Mouse (Mus musculus): ENCODE measurements around the gene Pex11b. TPM values are rescaled to one million over a fixed set of nuclear protein-coding genes. Genes with fewer than 3 reads are reported as not detected.

The Pex11b gene
- total RNA-seq (2023) = 10 to 100 TPM; 27.2 to 27.4 TPM

GRCm38 (mm10) chr3:96634928-96635879 is at the start of gene Pex11b, which contains the start of gene Gm42957:
Gene Pex11b, plus strand, starts transcription at chr3:96635376.
Gene Gm42957, plus strand, starts transcription at chr3:96635474.

GRCm38 (mm10) chr3:96593790-96594560 is 41.2 kb upstream of the Pex11b start, which contains the start of gene Polr3gl:
Gene Polr3gl, minus strand, starts transcription at chr3:96594181.

GRCm38 (mm10) chr3:96596228-96596707 is 38.9 kb upstream of the Pex11b start, which contains the start of gene Ankrd34a:
Gene Ankrd34a, plus strand, starts transcription at chr3:96596636.

GRCm38 (mm10) chr3:96600639-96601250 is 34.4 kb upstream of the Pex11b start, which contains the start of gene Lix1l:
Gene Lix1l, plus strand, starts transcription at chr3:96601149.

GRCm38 (mm10) chr3:96629729-96630600 is 5.2 kb upstream of the Pex11b start, which contains the start of gene Rbm8a:
Gene Rbm8a, plus strand, starts transcription at chr3:96629933.

GRCm38 (mm10) chr3:96645018-96645649 is 10.0 kb downstream of the Pex11b start, which contains the start of gene Itga10:
Gene Itga10, plus strand, starts transcription at chr3:96645584.

GRCm38 (mm10) chr3:96669727-96670468 is 34.7 kb downstream of the Pex11b start, which contains the start of gene Ankrd35:
Gene Ankrd35, plus strand, starts transcription at chr3:96670131.

Other genes starting within 250 kb of the Pex11b start
- gene BC107364, start 183.1 kb upstream of the Pex11b start, total RNA-seq (2023) = not detected
- gene Hfe2, start 110.2 kb upstream of the Pex11b start, total RNA-seq (2023) = not detected
- gene Txnip, start 77.4 kb upstream of the Pex11b start, total RNA-seq (2023) = 100 to 1,000 TPM; 413 to 415 TPM
- not detected for gene Gm16253, start 58.4 kb upstream of the Pex11b start, total RNA-seq (2023)
- gene Polr3gl, start 41.2 kb upstream of the Pex11b start, total RNA-seq (2023) = 10 to 100 TPM; 26.4 to 27.8 TPM
- not detected for gene Ankrd34a, start 38.7 kb upstream of the Pex11b start, total RNA-seq (2023)
- 1 to 10 TPM; 1.7 to 2.1 TPM for gene Lix1l, start 34.2 kb upstream of the Pex11b start, total RNA-seq (2023)
- 10 to 100 TPM; 65.6 to 86.9 TPM for gene Rbm8a, start 5.4 kb upstream of the Pex11b start, total RNA-seq (2023)
- not detected for gene Gm42957, start 98 bp downstream of the Pex11b start, total RNA-seq (2023)
- gene Itga10, start 10.2 kb downstream of the Pex11b start, total RNA-seq (2023) = 1 to 10 TPM; 1.4 to 2.3 TPM
- gene Ankrd35, start 34.8 kb downstream of the Pex11b start, total RNA-seq (2023) = not detected
- gene Pias3, start 61.0 kb downstream of the Pex11b start, total RNA-seq (2023) = 10 to 100 TPM; 30.4 to 43.8 TPM
- 1 to 10 TPM; 3.1 to 3.5 TPM for gene Nudt17, start 73.2 kb downstream of the Pex11b start, total RNA-seq (2023)
- 10 to 100 TPM; 46.0 to 48.7 TPM for gene Polr3c, start 92.3 kb downstream of the Pex11b start, total RNA-seq (2023)
- 10 to 100 TPM; 68.7 to 72.3 TPM for gene Rnf115, start 92.3 kb downstream of the Pex11b start, total RNA-seq (2023)
- gene Pdzk1, start 193.9 kb downstream of the Pex11b start, total RNA-seq (2023) = not detected
- gene Cd160, start 194.0 kb downstream of the Pex11b start, total RNA-seq (2023) = not detected